Mouse (Mus musculus) forebrain, embryonic 16.5 days (tissue): ENCODE data around the gene Gm37240. TPM values are rescaled to one million over a fixed set of nuclear protein-coding genes. Genes with fewer than 3 reads are reported as not detected.

Experiments
- ATAC-seq: fragments of 200-750 bp; cut with Nextera tagmentation; 2 replicates; pipeline ENCODE4 v1.8.0; 2017; ENCODE audit warnings: mild to moderate bottlenecking, moderate library complexity
- H3K27ac ChIP-seq: fragments of 300-500 bp; sonication (generic); 2 replicates; pipeline ENCODE4 v1.5.1; 2014; ENCODE audit warnings: low read length, control low read depth
- H3K27me3 ChIP-seq: fragments of 300-500 bp; sonication (generic); replicated peaks from 2 replicates; pipeline ENCODE4 v1.6.1; 2014; ENCODE audit warnings: low read length; ENCODE audit not compliant: control insufficient read depth, insufficient read depth
- H3K36me3 ChIP-seq: fragments of 300-500 bp; sonication (generic); 2 replicates; pipeline ENCODE4 v1.6.1; 2014; ENCODE audit not compliant: control insufficient read depth, insufficient read depth
- H3K4me1 ChIP-seq: fragments of 300-500 bp; sonication (generic); replicated peaks from 2 replicates; pipeline ENCODE4 v1.6.1; 2014; ENCODE audit warnings: low read length; ENCODE audit not compliant: control insufficient read depth, insufficient read depth
- H3K4me2 ChIP-seq: fragments of 300-500 bp; sonication (generic); 2 replicates; pipeline ENCODE4 v1.6.1; 2014; ENCODE audit warnings: mild to moderate bottlenecking, low read length, control low read depth
- H3K4me3 ChIP-seq: fragments of 300-500 bp; sonication (generic); replicated peaks from 2 replicates; pipeline ENCODE4 v1.5.1; 2014; ENCODE audit warnings: mild to moderate bottlenecking, low read length, control low read depth
- H3K9ac ChIP-seq: fragments of 300-500 bp; sonication (generic); replicated peaks from 2 replicates; pipeline ENCODE4 v1.6.1; 2014; ENCODE audit warnings: low read depth, low read length, control low read depth
- H3K9me3 ChIP-seq: fragments of 300-500 bp; sonication (generic); 2 replicates; pipeline ENCODE4 v1.6.1; 2016; ENCODE audit warnings: low read length; ENCODE audit not compliant: control insufficient read depth
- WGBS: fragments of 180-500 bp; shearing (Covaris S2); extraction: QIAGEN DNeasy Blood & Tissue Kit; methylation state at CpG from one replicate; pipeline ENCODE4 v1.1.7; 2014; 5-methylcytosine and 5-hydroxymethylcytosine counted together
- polyA plus RNA-seq: library from polyadenylated mRNA; unstranded; fragments of >200 nt; fragmentation: Nextera tagmentation; extraction: Ambion mirVana; gene quantifications from 2 replicates; pipeline ENCODE4 v1.2.1, GENCODE M21; 2015

Gene Gm37240
- polyA plus RNA-seq = 1.6 and 3.3 TPM in 2 replicates

GRCm38 (mm10) chr3:85887239-85887827 lies at the start of gene Gm37240, which contains the start of gene Glt28d2:
TSS of gene Gm37240 (minus strand) at chr3:85887518.
TSS of gene Glt28d2 (minus strand) at chr3:85887516.
- H3K27ac ChIP-seq = no peak within 1 kb of the TSS
- ATAC-seq = peak; percentile 85
- peak within 1 kb of the TSS; percentile 49 for H3K9ac ChIP-seq
- H3K4me3 ChIP-seq = peak within 1 kb of the TSS; percentile 61
- 0 out of 2 replicates have a peak, but pooled peaks cover 8% of the 10 kb centered on the region for H3K27me3 ChIP-seq
- peak within 1 kb of the TSS; percentile 98 for H3K4me2 ChIP-seq
- peaks cover 18% of the 10 kb centered on the region for H3K4me1 ChIP-seq
- WGBS = under 1% methylated on average over 48 of the region's 48 CpGs
- H3K9me3 ChIP-seq = no peaks in the 10 kb centered on the region
- H3K36me3 ChIP-seq = no peaks in the 10 kb centered on the region

GRCm38 (mm10) chr3:85933586-85933985 lies 46.3 kb upstream of the Gm37240 start:
- WGBS = 91% methylated on average over 5 of the region's 5 CpGs
- no peaks in the 10 kb centered on the region for H3K4me1 ChIP-seq
- H3K27ac ChIP-seq = no peak overlapping the region
- no peak overlapping the region for H3K9ac ChIP-seq
- no peaks in the 10 kb centered on the region for H3K27me3 ChIP-seq
- ATAC-seq = no peak
- H3K9me3 ChIP-seq = no peaks in the 10 kb centered on the region
- no peak overlapping the region for H3K4me2 ChIP-seq
- H3K4me3 ChIP-seq = no peak overlapping the region
- H3K36me3 ChIP-seq = no peaks in the 10 kb centered on the region

- H3K27me3 ChIP-seq = no peaks in the 10 kb centered on the region
- H3K4me3 ChIP-seq = no peak overlapping the region
- no peak overlapping the region for H3K9ac ChIP-seq
- H3K4me2 ChIP-seq = no peak overlapping the region
- no peak for ATAC-seq
- no peak overlapping the region for H3K27ac ChIP-seq
- WGBS = 85% methylated on average over 6 of the region's 6 CpGs
- H3K9me3 ChIP-seq = no peaks in the 10 kb centered on the region
- H3K4me1 ChIP-seq = no peaks in the 10 kb centered on the region
- no peaks in the 10 kb centered on the region for H3K36me3 ChIP-seq
These were observed 44.5 kb upstream of the Gm37240 start for GRCm38 (mm10) chr3:85931859-85932258.

- no peak overlapping the region for H3K27ac ChIP-seq
- H3K4me3 ChIP-seq = no peak overlapping the region
- H3K27me3 ChIP-seq = no peaks in the 10 kb centered on the region
- no peak overlapping the region for H3K9ac ChIP-seq
- no peaks in the 10 kb centered on the region for H3K9me3 ChIP-seq
- H3K4me1 ChIP-seq = no peaks in the 10 kb centered on the region
- 22% methylated on average over 11 of the region's 11 CpGs for WGBS
- H3K36me3 ChIP-seq = no peaks in the 10 kb centered on the region
- H3K4me2 ChIP-seq = no peak overlapping the region
- no peak for ATAC-seq
These were observed 43.4 kb upstream of the Gm37240 start for GRCm38 (mm10) chr3:85930671-85931255.

- Histone ChIP-seq H3K9ac (no peak overlapping the region), H3K4me2 (no peak overlapping the region), H3K27me3 (no peaks in the 10 kb centered on the region), H3K4me3 (no peak overlapping the region), H3K36me3 (no peaks in the 10 kb centered on the region), H3K27ac (no peak overlapping the region), H3K4me1 (no peaks in the 10 kb centered on the region), H3K9me3 (no peaks in the 10 kb centered on the region)
- WGBS = 89% methylated on average over 5 of the region's 5 CpGs
- no peak for ATAC-seq
These were observed 42.4 kb upstream of the Gm37240 start for GRCm38 (mm10) chr3:85929711-85930110.

GRCm38 (mm10) chr3:85928140-85928611 lies 40.9 kb upstream of the Gm37240 start:
- H3K4me1 ChIP-seq = no peaks in the 10 kb centered on the region; the same call in 1 of the 2 replicates
- no peaks in the 10 kb centered on the region for H3K36me3 ChIP-seq
- H3K27me3 ChIP-seq = no peaks in the 10 kb centered on the region
- peak; percentile 47; the same call in 1 of the 2 replicates for ATAC-seq
- 61% methylated on average over 5 of the region's 5 CpGs for WGBS
- no peak overlapping the region for H3K4me2 ChIP-seq
- H3K4me3 ChIP-seq = no peak overlapping the region
- H3K27ac ChIP-seq = no peak overlapping the region
- H3K9me3 ChIP-seq = no peaks in the 10 kb centered on the region
- no peak overlapping the region for H3K9ac ChIP-seq

- H3K9ac ChIP-seq = no peak overlapping the region
- H3K27me3 ChIP-seq = no peaks in the 10 kb centered on the region
- ATAC-seq = no peak
- WGBS = 85% methylated on average over 9 of the region's 9 CpGs
- H3K4me1 ChIP-seq = no peaks in the 10 kb centered on the region; the same call in 1 of the 2 replicates
- no peak overlapping the region for H3K4me3 ChIP-seq
- no peak overlapping the region for H3K4me2 ChIP-seq
- H3K36me3 ChIP-seq = no peaks in the 10 kb centered on the region
- H3K9me3 ChIP-seq = no peaks in the 10 kb centered on the region
- H3K27ac ChIP-seq = no peak overlapping the region
These were observed 40.0 kb upstream of the Gm37240 start for GRCm38 (mm10) chr3:85927296-85927695.

GRCm38 (mm10) chr3:85923954-85924945 lies 36.9 kb upstream of the Gm37240 start:
- no peaks in the 10 kb centered on the region for H3K9me3 ChIP-seq
- H3K27me3 ChIP-seq = no peaks in the 10 kb centered on the region
- no peaks in the 10 kb centered on the region for H3K36me3 ChIP-seq
- peak; percentile 73 for ATAC-seq
- no peak overlapping the region for H3K4me3 ChIP-seq
- H3K4me2 ChIP-seq = 0 out of 2 replicates have a peak overlapping the region, but pooled peaks have one; percentile 22
- H3K27ac ChIP-seq = no peak overlapping the region
- WGBS = 49% methylated on average over 18 of the region's 18 CpGs
- no peak overlapping the region; the same call in 1 of the 2 replicates for H3K9ac ChIP-seq
- no peaks in the 10 kb centered on the region; the same call in 1 of the 2 replicates for H3K4me1 ChIP-seq

- Histone ChIP-seq H3K4me3 (no peak overlapping the region), H3K36me3 (no peaks in the 10 kb centered on the region), H3K27ac (no peak overlapping the region), H3K9me3 (no peaks in the 10 kb centered on the region), H3K4me2 (no peak overlapping the region), H3K9ac (no peak overlapping the region), H3K4me1 (no peaks in the 10 kb centered on the region; the same call in 1 of the 2 replicates), H3K27me3 (no peaks in the 10 kb centered on the region)
- ATAC-seq = no peak
- WGBS = 73% methylated on average over 8 of the region's 8 CpGs
These were observed 36.0 kb upstream of the Gm37240 start for GRCm38 (mm10) chr3:85923343-85923742.
